Mouse (Mus musculus) ovary, postnatal 10 days (tissue): ENCODE results near the gene Btbd35f29.
"Not testable (repeated sequence)": the region's sequence is repeated elsewhere in the genome, so short reads cannot be mapped to it uniquely, and the experiment has no call there.

Experiments used
- DNase-seq: peaks from one replicate; pipeline ENCODE4 v3.0.0; 2022; ENCODE audit warnings: low spot score

Gene Btbd35f29

GRCm38 (mm10) chrX:31117374-31117773 is at the start of gene Btbd35f29:
TSS of gene Btbd35f29 (plus strand) at chrX:31117674.
- not testable (repeated sequence) for DNase-seq

- not testable (repeated sequence) for DNase-seq
Observed at GRCm38 (mm10) chrX:31141416-31141815, 23.9 kb downstream of the Btbd35f29 start.

DNA sequence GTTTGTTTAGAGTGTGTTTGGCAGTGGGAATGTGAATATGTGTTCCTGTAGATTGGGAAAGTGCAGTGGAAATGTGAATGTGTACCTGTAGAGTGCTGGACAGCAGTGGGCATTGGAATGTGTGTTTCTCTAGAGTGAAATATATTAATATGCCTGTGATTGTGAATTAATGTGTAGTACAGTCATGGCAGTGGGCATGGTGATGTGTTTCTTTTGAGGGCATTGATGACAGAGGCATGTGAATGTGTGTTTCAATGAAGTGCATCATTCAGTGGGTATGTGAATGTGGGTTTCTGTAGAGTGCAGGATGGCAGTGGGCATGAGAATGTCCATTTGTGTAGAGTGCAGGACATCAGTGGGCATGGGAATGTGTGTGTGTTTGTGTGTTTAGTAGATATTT is 27.7 kb downstream of the Btbd35f29 start:
- DNase-seq = not testable (repeated sequence)

- DNase-seq = not testable (repeated sequence)
Observed at GRCm38 (mm10) chrX:31145835-31146234, 28.4 kb downstream of the Btbd35f29 start.

GRCm38 (mm10) chrX:31158534-31159085 is 41.1 kb downstream of the Btbd35f29 start:
- DNase-seq = not testable (repeated sequence)

- DNase-seq = not testable (repeated sequence)
Observed at GRCm38 (mm10) chrX:31159450-31160322, 42.2 kb downstream of the Btbd35f29 start.

DNA sequence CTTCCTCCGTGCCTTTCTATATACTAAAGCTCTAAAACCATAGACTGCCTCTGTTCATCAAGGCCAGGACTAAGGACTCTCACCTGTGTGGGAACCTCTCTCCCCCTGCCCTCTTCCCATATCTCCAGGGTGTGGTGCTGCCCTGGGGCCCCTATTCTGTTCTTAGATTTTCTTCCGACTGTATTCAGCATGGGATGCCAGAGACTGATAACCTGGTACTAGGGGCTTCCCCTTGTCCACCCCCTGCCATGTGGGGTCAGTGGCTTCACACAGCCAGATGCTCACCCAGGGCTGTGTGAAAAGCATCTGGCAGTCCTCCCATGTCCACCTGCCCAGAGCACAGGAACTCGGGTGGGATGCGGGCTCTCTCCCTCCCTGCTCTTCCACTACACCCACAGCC is 43.1 kb downstream of the Btbd35f29 start:
- not testable (repeated sequence) for DNase-seq

GRCm38 (mm10) chrX:31162638-31163037 is 45.2 kb downstream of the Btbd35f29 start:
- DNase-seq = not testable (repeated sequence)

GRCm38 (mm10) chrX:31165193-31165592 is 47.7 kb downstream of the Btbd35f29 start:
- DNase-seq = not testable (repeated sequence)
